Mouse (Mus musculus) liver, embryonic 11.5 days (tissue): Measurements from ENCODE around the gene Map2k7. TPM values are rescaled to one million over a fixed set of nuclear protein-coding genes. Genes with fewer than 3 reads are reported as not detected.
"Not testable (repeated sequence)": the region's sequence is repeated elsewhere in the genome, so short reads cannot be mapped to it uniquely, and the experiment has no call there.

Experiments
- ATAC-seq: fragments of 200-750 bp; cut with Nextera tagmentation; replicated peaks from 2 replicates; pipeline ENCODE4 v1.8.0; 2017; ENCODE audit warnings: moderate number of reproducible peaks, mild to moderate bottlenecking, moderate TSS enrichment, moderate library complexity; ENCODE audit not compliant: low FRiP score
- DNase-seq: peaks from one replicate; pipeline ENCODE4 v3.0.0-alpha.2; 2017; ENCODE audit warnings: low spot score
- H3K27ac ChIP-seq: fragments of 300-500 bp; sonication (generic); 2 replicates; pipeline ENCODE4 v1.5.1; 2014; ENCODE audit warnings: mild to moderate bottlenecking, low read depth, low read length, control low read depth
- H3K27me3 ChIP-seq: fragments of 300-500 bp; sonication (generic); replicated peaks from 2 replicates; pipeline ENCODE4 v1.6.1; 2014; ENCODE audit warnings: low read length, mixed read lengths; ENCODE audit not compliant: control insufficient read depth, insufficient read depth
- H3K36me3 ChIP-seq: fragments of 300-500 bp; sonication (generic); 2 replicates; pipeline ENCODE4 v1.6.1; 2014; ENCODE audit warnings: mild to moderate bottlenecking, low read length, moderate library complexity, mixed read lengths; ENCODE audit not compliant: control insufficient read depth, insufficient read depth
- H3K4me1 ChIP-seq: fragments of 300-500 bp; sonication (generic); replicated peaks from 2 replicates; pipeline ENCODE4 v1.6.1; 2014; ENCODE audit warnings: low read length, mixed read lengths; ENCODE audit not compliant: control insufficient read depth, insufficient read depth
- H3K4me2 ChIP-seq: fragments of 300-500 bp; sonication (generic); 2 replicates; pipeline ENCODE4 v1.6.1; 2014; ENCODE audit warnings: mild to moderate bottlenecking, control low read depth, moderate library complexity
- H3K4me3 ChIP-seq: fragments of 300-500 bp; sonication (generic); 2 replicates; pipeline ENCODE4 v1.5.1; 2014; ENCODE audit warnings: low read depth, low read length, control low read depth
- H3K9ac ChIP-seq: fragments of 300-500 bp; sonication (generic); 2 replicates; pipeline ENCODE4 v1.6.1; 2014; ENCODE audit warnings: low read depth, low read length, control low read depth
- H3K9me3 ChIP-seq: fragments of 300-500 bp; sonication (generic); 2 replicates; pipeline ENCODE4 v1.6.1; 2016; ENCODE audit warnings: low read length, inconsistent platforms, mixed read lengths; ENCODE audit not compliant: control insufficient read depth
- WGBS: fragments of 180-500 bp; shearing (Covaris S2); extraction: QIAGEN DNeasy Blood & Tissue Kit; methylation state at CpG from one replicate; pipeline ENCODE4 v1.1.7; 2014; 5-methylcytosine and 5-hydroxymethylcytosine counted together
- polyA plus RNA-seq: library from polyadenylated mRNA; unstranded; fragments of >200 nt; fragmentation: Nextera tagmentation; extraction: Ambion mirVana; gene quantifications from 2 replicates; pipeline ENCODE4 v1.2.1, GENCODE M21; 2014

Gene Map2k7
- polyA plus RNA-seq, 1 experiment from 2014 or later = 13.9 TPM

DNA sequence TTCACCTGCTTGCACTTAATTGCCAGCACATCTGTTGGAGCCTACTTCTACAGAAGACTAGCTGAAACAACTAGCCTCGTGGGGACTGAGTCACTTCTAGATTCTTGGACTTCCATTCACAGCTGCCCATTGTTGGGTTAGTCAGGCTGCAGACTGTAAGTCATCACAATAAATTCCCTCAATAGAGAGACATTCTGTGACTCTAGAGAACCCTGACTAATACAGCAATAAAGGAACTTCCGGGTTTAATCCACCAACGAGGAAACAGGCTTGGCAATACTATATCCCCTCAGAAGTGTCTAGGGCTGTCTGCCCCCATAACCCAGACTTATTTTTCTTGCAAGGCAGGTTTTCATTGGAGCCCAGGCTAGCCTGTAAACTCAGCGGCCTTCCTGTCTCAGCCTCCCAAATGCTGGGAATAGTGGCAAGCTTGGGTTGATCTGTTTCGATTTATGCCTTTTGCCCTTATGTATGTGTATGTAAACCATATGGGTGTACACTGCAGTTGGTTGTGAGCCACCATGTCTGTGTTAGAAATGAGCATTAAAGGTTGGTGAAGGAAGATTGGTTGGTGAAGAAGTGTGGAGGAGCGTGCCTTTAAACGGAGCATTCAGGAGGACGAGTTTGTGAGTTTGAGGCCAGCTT lies 13.7 kb downstream of the Map2k7 start:
- no peak for ATAC-seq
- H3K27me3 ChIP-seq = no peaks in the 10 kb centered on the region
- WGBS = 40% methylated on average over 8 of the region's 8 CpGs
- H3K4me1 ChIP-seq = peaks cover 28% of the 10 kb centered on the region
- H3K4me2 ChIP-seq = peak overlapping the region; percentile 92
- H3K4me3 ChIP-seq = peak overlapping the region; percentile 85
- H3K27ac ChIP-seq = peak overlapping the region; percentile 78
- peaks cover 17% of the 10 kb centered on the region for H3K36me3 ChIP-seq
- no peaks in the 10 kb centered on the region for H3K9me3 ChIP-seq
- peak overlapping the region; percentile 90 for H3K9ac ChIP-seq
- no peak for DNase-seq

DNA sequence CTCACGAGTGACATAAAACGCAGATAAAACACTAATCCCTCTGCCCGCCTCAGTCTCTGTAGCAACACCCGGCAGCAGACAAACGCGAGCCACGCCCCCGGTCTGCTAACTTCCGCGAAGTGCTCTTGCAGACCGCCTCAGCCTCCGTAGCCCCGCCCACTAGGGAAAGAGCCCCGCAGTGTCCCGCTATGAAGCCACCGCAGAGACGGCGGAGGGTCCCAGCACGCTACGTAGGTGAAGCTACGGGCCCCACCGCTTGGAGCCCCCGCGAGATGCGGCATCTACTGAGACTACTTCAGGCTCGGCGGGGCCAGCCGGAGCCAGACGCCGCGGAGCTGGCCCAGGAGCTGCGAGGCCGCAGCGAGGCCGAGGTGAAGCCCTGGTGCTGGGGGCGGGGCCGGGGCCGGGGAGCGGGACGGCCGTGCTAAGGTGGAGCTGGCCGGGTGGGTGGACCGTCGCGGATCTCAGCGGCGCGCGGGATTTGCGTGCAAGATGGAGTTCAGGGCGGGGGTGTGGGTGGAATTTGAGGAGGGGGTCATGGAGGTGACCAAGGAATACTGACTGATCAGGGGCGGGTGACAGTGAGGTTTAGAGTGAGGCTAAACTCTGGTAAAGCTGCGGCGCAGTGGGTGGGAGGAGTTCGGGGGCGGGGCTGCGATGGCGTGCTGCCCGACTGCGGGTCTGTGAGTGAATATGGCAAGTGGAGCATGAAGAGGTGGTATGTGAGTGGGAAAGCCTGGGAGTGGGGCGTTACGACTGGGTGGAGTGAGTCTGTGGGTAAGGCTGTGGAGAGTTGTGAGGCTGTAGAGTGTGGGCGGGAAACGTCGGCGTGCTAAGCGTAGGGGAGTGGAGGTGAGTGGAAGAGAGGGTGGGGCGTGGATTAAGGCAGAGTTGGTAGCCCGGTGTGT lies 14.6 kb downstream of the Map2k7 start, which contains the start of gene Snapc2:
Snapc2 (plus strand) TSS at position 147 of the 908 bp plus-strand sequence.
- peak within 1 kb of the TSS; percentile 85 for H3K4me3 ChIP-seq
- H3K4me1 ChIP-seq = peaks cover 32% of the 10 kb centered on the region
- ATAC-seq (peak; percentile 91), DNase-seq (peak; percentile 94)
- H3K27ac ChIP-seq = peak within 1 kb of the TSS; percentile 78
- WGBS = under 1% methylated on average over 69 of the region's 69 CpGs
- no peaks in the 10 kb centered on the region for H3K27me3 ChIP-seq
- no peaks in the 10 kb centered on the region for H3K9me3 ChIP-seq
- peak within 1 kb of the TSS; percentile 92 for H3K4me2 ChIP-seq
- H3K9ac ChIP-seq = peak within 1 kb of the TSS; percentile 90
- peaks cover 14% of the 10 kb centered on the region for H3K36me3 ChIP-seq

DNA sequence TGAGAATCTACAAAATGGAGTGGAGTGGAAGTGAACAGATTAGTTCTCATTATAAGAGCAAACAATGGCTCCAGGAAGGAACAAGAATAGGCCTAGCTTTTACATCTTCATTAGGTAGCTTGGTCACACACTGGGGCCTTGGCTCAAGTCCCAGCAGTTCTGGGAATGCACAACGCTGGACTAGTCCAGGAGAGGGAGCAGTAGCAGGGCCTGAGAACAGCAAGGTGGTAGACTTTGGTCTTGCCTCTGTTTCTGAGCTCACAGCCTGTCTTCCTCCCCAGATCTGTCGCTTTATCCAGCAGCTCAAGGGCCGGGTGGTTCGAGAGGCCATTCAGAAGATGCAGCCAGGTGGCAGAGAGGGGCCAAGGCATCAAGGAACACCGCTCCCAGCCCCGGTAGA lies 15.5 kb downstream of the Map2k7 start:
- Histone ChIP-seq H3K27ac (peak overlapping the region; percentile 13; the same call in 1 of the 2 replicates), H3K36me3 (peaks cover 14% of the 10 kb centered on the region), H3K27me3 (no peaks in the 10 kb centered on the region), H3K9ac (no peak overlapping the region), H3K4me2 (peak overlapping the region; percentile 92), H3K4me1 (peaks cover 34% of the 10 kb centered on the region), H3K4me3 (peak overlapping the region; percentile 85), H3K9me3 (no peaks in the 10 kb centered on the region)
- 70% methylated on average over 6 of the region's 6 CpGs for WGBS
- DNase-seq (no peak), ATAC-seq (no peak)

DNA sequence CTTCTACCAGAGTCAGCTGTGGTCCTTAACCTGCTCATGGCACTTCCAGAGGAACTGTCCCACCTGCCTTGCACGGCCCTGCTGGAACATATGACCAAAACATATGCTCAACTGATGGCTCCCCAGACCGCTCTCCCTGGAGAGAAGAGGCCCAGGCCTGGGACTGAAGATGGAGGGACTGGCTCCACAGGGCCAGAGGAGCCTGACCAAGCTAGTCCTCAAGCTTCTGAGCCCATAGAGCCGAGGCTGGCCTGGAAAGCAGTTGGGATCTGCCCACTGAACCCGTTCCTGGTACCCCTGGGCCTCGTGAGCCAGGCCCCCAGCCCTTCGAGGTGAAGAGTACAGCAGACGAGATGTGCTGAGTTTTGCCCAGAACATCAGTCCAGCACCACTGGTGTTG lies 16.9 kb downstream of the Map2k7 start:
- H3K4me2 ChIP-seq, H3K4me3 ChIP-seq, H3K27me3 ChIP-seq, H3K27ac ChIP-seq, H3K9ac ChIP-seq, DNase-seq, H3K9me3 ChIP-seq, ATAC-seq: not testable (repeated sequence)
- Histone ChIP-seq H3K36me3 (peaks cover 20% of the 10 kb centered on the region), H3K4me1 (peaks cover 27% of the 10 kb centered on the region)
- 79% methylated on average over 7 of the region's 7 CpGs for WGBS

DNA sequence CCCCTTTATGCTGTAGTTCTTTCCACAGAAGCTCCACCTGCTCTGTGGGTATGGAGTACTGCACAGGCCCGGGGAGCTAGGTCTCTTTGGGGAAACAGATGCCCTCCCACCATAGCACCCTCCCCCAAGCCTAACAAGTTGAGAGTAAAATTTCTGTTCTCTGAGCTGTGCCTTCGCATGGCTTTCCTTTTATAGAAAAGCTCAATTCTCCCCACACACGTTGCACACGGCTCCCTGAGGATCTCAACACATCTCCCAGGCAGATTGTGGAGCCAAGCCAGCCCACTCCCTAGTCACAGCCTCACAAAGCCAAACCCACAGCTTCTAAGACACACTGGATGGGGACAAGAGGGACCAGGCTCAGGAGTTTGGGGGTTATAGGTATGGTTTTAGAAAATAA lies 18.4 kb downstream of the Map2k7 start:
- Histone ChIP-seq H3K27ac (no peak overlapping the region), H3K27me3 (no peaks in the 10 kb centered on the region), H3K9ac (no peak overlapping the region), H3K36me3 (peaks cover 26% of the 10 kb centered on the region), H3K4me2 (no peak overlapping the region), H3K4me3 (no peak overlapping the region), H3K4me1 (peaks cover 26% of the 10 kb centered on the region), H3K9me3 (no peaks in the 10 kb centered on the region)
- DNase-seq = no peak
- 79% methylated on average over 4 of the region's 4 CpGs for WGBS
- no peak for ATAC-seq

DNA sequence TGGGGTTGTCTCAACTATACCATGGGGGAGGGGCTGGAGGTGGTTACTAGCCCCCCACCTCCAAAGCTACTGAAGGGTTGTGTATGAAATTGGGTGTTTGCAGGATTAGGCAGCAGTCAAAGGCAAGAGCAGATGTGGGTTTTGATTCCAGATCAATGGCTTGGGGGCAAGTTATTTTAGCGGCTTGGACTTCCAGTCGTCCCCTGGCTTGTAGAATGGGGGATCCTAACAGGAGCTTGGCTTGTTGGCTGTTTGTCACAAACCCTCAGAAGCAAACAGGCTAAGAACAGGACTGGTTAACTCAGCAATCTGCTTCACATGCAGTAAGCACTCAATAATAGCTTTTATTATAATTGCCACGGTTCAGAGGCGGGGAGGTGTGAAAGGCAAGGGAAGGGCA lies 18.8 kb downstream of the Map2k7 start:
- Histone ChIP-seq H3K27me3 (no peaks in the 10 kb centered on the region), H3K4me2 (no peak overlapping the region), H3K4me1 (peaks cover 24% of the 10 kb centered on the region), H3K9ac (no peak overlapping the region), H3K9me3 (no peaks in the 10 kb centered on the region), H3K4me3 (no peak overlapping the region), H3K36me3 (peaks cover 29% of the 10 kb centered on the region), H3K27ac (no peak overlapping the region)
- DNase-seq (no peak), ATAC-seq (no peak)
- 90% methylated on average over 4 of the region's 4 CpGs for WGBS

DNA sequence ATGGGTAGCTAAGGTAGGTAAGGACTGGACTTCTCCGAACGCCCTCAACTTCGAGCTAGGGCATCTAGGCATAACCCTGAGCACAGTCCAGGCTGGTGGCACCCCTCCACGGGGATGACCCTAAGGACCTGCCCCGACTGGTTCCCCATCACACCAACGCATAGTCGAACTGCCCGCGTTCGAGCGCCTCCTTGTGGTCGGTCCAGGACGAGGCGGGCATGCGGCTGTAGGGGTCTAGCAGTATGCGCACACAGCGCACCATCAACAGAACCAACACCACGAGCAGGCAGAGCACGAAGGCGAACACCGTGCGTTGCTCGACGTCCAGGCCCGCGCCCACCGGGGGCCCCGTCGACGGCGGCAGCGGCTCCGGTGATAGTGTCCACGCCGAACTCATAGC lies 19.7 kb downstream of the Map2k7 start:
- peak; percentile 61 for ATAC-seq
- H3K4me2 ChIP-seq = peak overlapping the region; percentile 99
- peaks cover 36% of the 10 kb centered on the region for H3K36me3 ChIP-seq
- no peaks in the 10 kb centered on the region for H3K27me3 ChIP-seq
- DNase-seq = peak; percentile 86
- H3K9ac ChIP-seq = peak overlapping the region; percentile 68
- 4% methylated on average over 35 of the region's 35 CpGs for WGBS
- peak overlapping the region; percentile 70 for H3K4me3 ChIP-seq
- H3K4me1 ChIP-seq = peaks cover 23% of the 10 kb centered on the region
- no peaks in the 10 kb centered on the region for H3K9me3 ChIP-seq
- H3K27ac ChIP-seq = no peak overlapping the region

DNA sequence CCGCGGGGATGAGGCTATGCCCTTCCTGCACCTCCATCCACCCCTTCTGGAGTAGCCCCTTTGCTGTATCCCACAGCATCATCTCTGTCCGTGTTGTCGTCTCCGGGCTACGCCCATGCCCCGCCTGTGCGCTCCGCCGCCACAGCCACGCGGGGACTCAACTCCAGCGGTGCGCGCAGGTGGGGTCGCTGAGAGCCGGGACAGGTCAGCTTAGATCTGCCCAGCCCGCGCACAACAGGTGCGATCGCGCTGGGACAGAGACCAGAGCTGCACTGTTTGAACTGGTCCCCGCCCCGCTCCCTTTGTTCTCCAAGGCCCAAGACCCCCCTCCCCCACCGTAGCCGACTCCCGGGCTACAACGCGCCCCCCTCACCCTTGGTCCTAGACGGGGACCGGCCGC lies 20.1 kb downstream of the Map2k7 start:
- peak overlapping the region; percentile 99 for H3K4me2 ChIP-seq
- H3K4me3 ChIP-seq = peak overlapping the region; percentile 70
- H3K9ac ChIP-seq = peak overlapping the region; percentile 68
- under 1% methylated on average over 31 of the region's 32 CpGs for WGBS
- no peaks in the 10 kb centered on the region for H3K27me3 ChIP-seq
- H3K4me1 ChIP-seq = peaks cover 21% of the 10 kb centered on the region
- peak overlapping the region; percentile 55; the same call in 1 of the 2 replicates for H3K27ac ChIP-seq
- ATAC-seq (peak; percentile 53), DNase-seq (no peak)
- no peaks in the 10 kb centered on the region for H3K9me3 ChIP-seq
- peaks cover 36% of the 10 kb centered on the region for H3K36me3 ChIP-seq
